Mouse (Mus musculus) layer of hippocampus, postnatal 10 days (tissue): ENCODE measurements around the gene Macrod2. TPM values are rescaled to one million over a fixed set of nuclear protein-coding genes. Genes with fewer than 3 reads are reported as not detected.

Experiments
- DNase-seq, 2 experiments: peaks; one replicate each; pipeline ENCODE4 v3.0.0; 2021; ENCODE audit warnings: low spot score in 2 of 2
- total RNA-seq, 2 experiments: library from RNA; stranded (reverse); gene quantifications; 2 replicates each; pipeline ENCODE4 v1.2.3; 2021

The Macrod2 gene
- total RNA-seq, 2 experiments from 2014 or later: 58.4 to 70.5 TPM

- no peak for DNase-seq
These were observed 503.4 kb downstream of the Macrod2 start for GRCm38 (mm10) chr2:140898408-140898985.

- DNase-seq: no peak
These were observed 510.2 kb downstream of the Macrod2 start for GRCm38 (mm10) chr2:140905331-140905730.

- no peak for DNase-seq
These were observed 511.0 kb downstream of the Macrod2 start for GRCm38 (mm10) chr2:140906123-140906522.

GRCm38 (mm10) chr2:140911463-140911862 is 516.4 kb downstream of the Macrod2 start:
- no peak for DNase-seq

- DNase-seq: no peak
These were observed 517.1 kb downstream of the Macrod2 start for GRCm38 (mm10) chr2:140912179-140912578.

- DNase-seq: no peak
These were observed 517.8 kb downstream of the Macrod2 start for GRCm38 (mm10) chr2:140912931-140913330.

- DNase-seq: no peak
These were observed 518.7 kb downstream of the Macrod2 start for GRCm38 (mm10) chr2:140913679-140914412.

- no peak for DNase-seq
These were observed 531.8 kb downstream of the Macrod2 start for GRCm38 (mm10) chr2:140926922-140927321.

- DNase-seq: no peak
These were observed 539.4 kb downstream of the Macrod2 start for GRCm38 (mm10) chr2:140934483-140934882.

GRCm38 (mm10) chr2:140949461-140949860 is 554.4 kb downstream of the Macrod2 start:
- DNase-seq: no peak

GRCm38 (mm10) chr2:140959246-140959645 is 564.1 kb downstream of the Macrod2 start:
- no peak for DNase-seq

- DNase-seq: no peak
These were observed 575.1 kb downstream of the Macrod2 start for GRCm38 (mm10) chr2:140970181-140970580.

GRCm38 (mm10) chr2:140971845-140972244 is 576.7 kb downstream of the Macrod2 start:
- DNase-seq: no peak

- DNase-seq: no peak
These were observed 590.7 kb downstream of the Macrod2 start for GRCm38 (mm10) chr2:140985670-140986372.

GRCm38 (mm10) chr2:141003846-141004245 is 608.7 kb downstream of the Macrod2 start:
- DNase-seq: no peak

GRCm38 (mm10) chr2:141004326-141004725 is 609.2 kb downstream of the Macrod2 start:
- DNase-seq: no peak

GRCm38 (mm10) chr2:141005616-141006015 is 610.5 kb downstream of the Macrod2 start:
- DNase-seq: no peak

GRCm38 (mm10) chr2:141007725-141008124 is 612.6 kb downstream of the Macrod2 start:
- no peak for DNase-seq

- DNase-seq: no peak
These were observed 613.3 kb downstream of the Macrod2 start for GRCm38 (mm10) chr2:141008458-141008857.

- no peak for DNase-seq
These were observed 618.5 kb downstream of the Macrod2 start for GRCm38 (mm10) chr2:141013443-141014165.

- DNase-seq: no peak
These were observed 627.9 kb downstream of the Macrod2 start for GRCm38 (mm10) chr2:141022971-141023370.

- DNase-seq: no peak
These were observed 628.8 kb downstream of the Macrod2 start for GRCm38 (mm10) chr2:141023916-141024315.
